Mouse (Mus musculus) lung, postnatal 0 days (tissue): ENCODE data around the gene Clec3b. TPM values are rescaled to one million over a fixed set of nuclear protein-coding genes. Genes with fewer than 3 reads are reported as not detected.

Experiments used
- ATAC-seq: fragments of 200-750 bp; cut with Nextera tagmentation; 2 replicates; pipeline ENCODE4 v1.8.0; 2017; ENCODE audit warnings: moderate library complexity
- DNase-seq: peaks from one replicate; pipeline ENCODE4 v3.0.0-alpha.2; 2016; ENCODE audit warnings: low spot score
- H3K27ac ChIP-seq: fragments of 300-500 bp; sonication (generic); 2 replicates; pipeline ENCODE4 v1.5.1; 2014; ENCODE audit warnings: antibody characterized with exemption, mild to moderate bottlenecking, low read length, mixed read lengths
- H3K27me3 ChIP-seq: fragments of 300-500 bp; sonication (generic); replicated peaks from 2 replicates; pipeline ENCODE4 v1.6.1; 2014; ENCODE audit warnings: low read length, mixed read lengths; ENCODE audit not compliant: insufficient read depth
- H3K36me3 ChIP-seq: fragments of 300-500 bp; sonication (generic); 2 replicates; pipeline ENCODE4 v1.6.1; 2014; ENCODE audit warnings: low read length, mixed read lengths; ENCODE audit not compliant: insufficient read depth
- H3K4me1 ChIP-seq: fragments of 300-500 bp; sonication (generic); 2 replicates; pipeline ENCODE4 v1.6.1; 2014; ENCODE audit warnings: antibody characterized with exemption, low read depth, low read length, mixed read lengths; ENCODE audit not compliant: insufficient read depth
- H3K4me2 ChIP-seq: fragments of 300-500 bp; sonication (generic); replicated peaks from 2 replicates; pipeline ENCODE4 v1.6.1; 2014; ENCODE audit warnings: low read depth, mild to moderate bottlenecking, low read length, moderate library complexity, mixed read lengths
- H3K4me3 ChIP-seq: fragments of 300-500 bp; sonication (generic); 2 replicates; pipeline ENCODE4 v1.5.1; 2014; ENCODE audit warnings: low read depth, low read length
- H3K9ac ChIP-seq: fragments of 300-500 bp; sonication (generic); replicated peaks from 2 replicates; pipeline ENCODE4 v1.6.1; 2014; ENCODE audit warnings: low read depth, mild to moderate bottlenecking
- H3K9me3 ChIP-seq: fragments of 300-500 bp; sonication (generic); 2 replicates; pipeline ENCODE4 v1.6.1; 2016; ENCODE audit warnings: low read length, mixed read lengths
- CTCF ChIP-seq: IDR thresholded peaks from 2 replicates; pipeline ENCODE4 v1.5.1; 2016; ENCODE audit warnings: antibody characterized with exemption, mild to moderate bottlenecking
- EP300 ChIP-seq: IDR thresholded peaks from 2 replicates; pipeline ENCODE4 v1.6.1; 2016; ENCODE audit warnings: antibody characterized with exemption, mild to moderate bottlenecking, control low read depth
- WGBS: fragments of 180-500 bp; shearing (Covaris S2); extraction: QIAGEN DNeasy Blood & Tissue Kit; methylation state at CpG from one replicate; pipeline ENCODE4 v1.1.7; 2014; 5-methylcytosine and 5-hydroxymethylcytosine counted together
- polyA plus RNA-seq: library from polyadenylated mRNA; unstranded; fragments of >200 nt; fragmentation: Nextera tagmentation; extraction: Ambion mirVana; gene quantifications from 2 replicates; pipeline ENCODE4 v1.2.1, GENCODE M21; 2015

Gene Clec3b
- polyA plus RNA-seq, 1 experiment from 2014 or later: 84.7 TPM

GRCm38 (mm10) chr9:123187589-123187988 lies 36.8 kb downstream of the Clec3b start:
- no peak overlapping the region for H3K27ac ChIP-seq
- no peaks in the 10 kb centered on the region for H3K27me3 ChIP-seq
- no peak for TF ChIP-seq CTCF
- no peak for TF ChIP-seq EP300
- H3K4me2 ChIP-seq: no peak overlapping the region
- H3K4me1 ChIP-seq: no peaks in the 10 kb centered on the region
- no peaks in the 10 kb centered on the region for H3K9me3 ChIP-seq
- no peak for DNase-seq
- no peak for ATAC-seq
- no peak overlapping the region for H3K9ac ChIP-seq
- no peak overlapping the region for H3K4me3 ChIP-seq
- H3K36me3 ChIP-seq: no peaks in the 10 kb centered on the region
- 90% methylated on average over 5 of the region's 5 CpGs for WGBS

- Histone ChIP-seq H3K27me3 (no peaks in the 10 kb centered on the region), H3K4me2 (no peak overlapping the region), H3K4me1 (no peaks in the 10 kb centered on the region), H3K36me3 (no peaks in the 10 kb centered on the region), H3K27ac (no peak overlapping the region), H3K4me3 (no peak overlapping the region), H3K9ac (no peak overlapping the region), H3K9me3 (no peaks in the 10 kb centered on the region)
- TF ChIP-seq EP300: no peak
- 73% methylated on average over 2 of the region's 2 CpGs for WGBS
- ATAC-seq: no peak
- no peak for DNase-seq
Measured at GRCm38 (mm10) chr9:123188271-123188670, 37.5 kb downstream of the Clec3b start.

GRCm38 (mm10) chr9:123200116-123200515 lies 49.4 kb downstream of the Clec3b start:
- 64% methylated on average over 3 of the region's 3 CpGs for WGBS
- TF ChIP-seq CTCF (no peak), EP300 (no peak)
- no peak for DNase-seq

GRCm38 (mm10) chr9:123206526-123206925 lies 55.8 kb downstream of the Clec3b start:
- TF ChIP-seq EP300: no peak
- no peak for TF ChIP-seq CTCF
- peak; percentile 85 for ATAC-seq
- H3K27me3 ChIP-seq: no peaks in the 10 kb centered on the region
- H3K9ac ChIP-seq: no peak overlapping the region
- no peaks in the 10 kb centered on the region; the same call in 1 of the 2 replicates for H3K4me1 ChIP-seq
- no peaks in the 10 kb centered on the region for H3K9me3 ChIP-seq
- 3% methylated on average over 2 of the region's 2 CpGs for WGBS
- H3K4me3 ChIP-seq: no peak overlapping the region
- DNase-seq: peak; percentile 65
- peak overlapping the region; percentile 23; the same call in 1 of the 2 replicates for H3K27ac ChIP-seq
- no peak overlapping the region for H3K4me2 ChIP-seq
- H3K36me3 ChIP-seq: no peaks in the 10 kb centered on the region

More at GRCm38 (mm10) chr9:123200116-123200515, 49.4 kb downstream of the Clec3b start:
- H3K9me3 ChIP-seq: no peaks in the 10 kb centered on the region; the same call in 1 of the 2 replicates
- no peak for ATAC-seq
- no peaks in the 10 kb centered on the region for H3K4me1 ChIP-seq
- H3K4me2 ChIP-seq: no peak overlapping the region
- H3K27ac ChIP-seq: no peak overlapping the region
- H3K36me3 ChIP-seq: no peaks in the 10 kb centered on the region
- H3K27me3 ChIP-seq: no peaks in the 10 kb centered on the region
- no peak overlapping the region for H3K4me3 ChIP-seq
- no peak overlapping the region for H3K9ac ChIP-seq

- TF ChIP-seq EP300 (no peak), CTCF (no peak)
- Histone ChIP-seq H3K27ac (peak overlapping the region; percentile 23; the same call in 1 of the 2 replicates), H3K4me2 (no peak overlapping the region), H3K4me1 (no peaks in the 10 kb centered on the region; the same call in 1 of the 2 replicates), H3K36me3 (no peaks in the 10 kb centered on the region), H3K4me3 (no peak overlapping the region), H3K27me3 (no peaks in the 10 kb centered on the region), H3K9ac (no peak overlapping the region), H3K9me3 (no peaks in the 10 kb centered on the region)
- WGBS: 50% methylated on average over 2 of the region's 2 CpGs
- ATAC-seq: peak; percentile 87
- peak; percentile 56 for DNase-seq
Measured at GRCm38 (mm10) chr9:123206948-123207347, 56.2 kb downstream of the Clec3b start.

Other genes with a start within 250 kb of the Clec3b start
- 9.6 and 11.0 TPM in 2 replicates for gene Zfp105, start 227.9 kb upstream of the Clec3b start, polyA plus RNA-seq
- 39.2 and 42.5 TPM in 2 replicates for gene 1110059G10Rik, start 199.9 kb upstream of the Clec3b start, polyA plus RNA-seq
- gene Kif15, start 199.9 kb upstream of the Clec3b start, polyA plus RNA-seq: 3.5 and 4.6 TPM in 2 replicates
- gene Tmem42, start 129.6 kb upstream of the Clec3b start, polyA plus RNA-seq: 44.7 and 55.7 TPM in 2 replicates
- gene Tgm4, start 116.2 kb upstream of the Clec3b start, polyA plus RNA-seq: 1.1 and 1.2 TPM in 2 replicates
- gene Zdhhc3, start 37.7 kb upstream of the Clec3b start, polyA plus RNA-seq: 127 and 130 TPM in 2 replicates
- gene Exosc7, start 37.7 kb upstream of the Clec3b start, polyA plus RNA-seq: 139 and 145 TPM in 2 replicates
- 9.8 and 10.9 TPM in 2 replicates for gene Cdcp1, start 65.1 kb downstream of the Clec3b start, polyA plus RNA-seq
- gene Tmem158, start 109.8 kb downstream of the Clec3b start, polyA plus RNA-seq: 16.0 and 17.5 TPM in 2 replicates
- 1,202 and 1,335 TPM in 2 replicates for gene Lars2, start 216.0 kb downstream of the Clec3b start, polyA plus RNA-seq